Mouse (Mus musculus) mesoderm, embryonic 11.5 days (tissue): ENCODE measurements around the gene Shq1.

Experiments
- DNase-seq: peaks from one replicate; pipeline ENCODE4 v3.0.0-alpha.2; 2012; ENCODE audit warnings: low read depth, low spot score

Gene Shq1

DNA sequence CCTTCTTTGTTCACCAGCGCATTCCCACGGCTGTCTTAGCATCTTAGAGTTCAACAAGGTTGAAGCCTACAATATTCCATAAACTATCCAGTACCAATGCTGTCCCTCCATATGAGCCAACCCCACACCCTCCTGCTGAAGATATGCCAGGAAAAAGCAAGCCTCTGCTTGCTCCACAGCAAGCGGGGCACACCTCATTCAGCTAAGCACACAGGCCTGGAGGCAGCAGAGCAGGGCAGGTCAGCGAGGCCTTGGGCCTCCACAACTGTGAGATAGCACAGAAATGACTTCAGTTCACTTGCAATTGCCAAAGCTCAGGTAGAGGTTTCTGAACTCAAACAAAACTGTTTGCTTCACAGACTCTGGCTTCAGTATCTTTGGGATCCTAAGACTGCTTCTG is 64.2 kb downstream of the Shq1 start:
- no peak for DNase-seq

DNA sequence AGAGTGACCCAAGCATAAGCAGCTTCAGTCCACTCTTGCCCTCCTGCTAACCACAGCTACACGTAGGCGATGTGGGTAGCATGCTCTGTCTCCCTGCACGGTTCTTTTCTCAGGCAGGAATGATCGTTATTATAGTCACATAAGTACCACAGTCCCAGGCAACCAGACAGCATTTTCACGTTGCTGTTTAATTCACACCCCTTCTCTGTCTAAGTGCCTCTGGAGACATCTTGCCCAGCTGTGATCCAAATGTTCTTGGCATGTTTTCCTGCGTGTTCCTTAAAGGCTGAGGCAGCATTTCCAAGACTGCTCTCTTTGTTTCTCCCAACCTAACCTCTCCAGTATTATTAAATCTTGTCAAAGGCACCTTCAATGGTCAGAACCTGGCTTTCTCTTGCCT is 67.3 kb downstream of the Shq1 start:
- DNase-seq: no peak

DNA sequence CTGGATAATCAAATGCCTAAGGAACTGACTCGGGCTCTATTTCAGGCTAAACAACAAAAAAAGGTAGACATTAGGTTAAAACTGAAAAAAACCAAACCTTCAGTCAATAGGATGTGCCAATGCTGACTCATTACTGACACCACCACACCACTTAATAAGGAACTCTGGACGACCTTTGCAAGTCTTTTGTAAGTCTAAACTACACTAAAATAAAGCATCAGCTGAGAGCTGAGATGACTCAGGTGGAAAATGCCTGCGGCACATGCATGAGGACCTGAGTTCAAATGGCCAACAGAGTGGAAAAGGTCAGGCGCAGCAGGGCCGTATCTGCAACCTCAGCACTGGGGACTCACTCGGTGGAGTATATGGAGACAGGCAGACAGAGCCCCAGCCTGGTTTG is 69.3 kb downstream of the Shq1 start:
- DNase-seq: no peak

DNA sequence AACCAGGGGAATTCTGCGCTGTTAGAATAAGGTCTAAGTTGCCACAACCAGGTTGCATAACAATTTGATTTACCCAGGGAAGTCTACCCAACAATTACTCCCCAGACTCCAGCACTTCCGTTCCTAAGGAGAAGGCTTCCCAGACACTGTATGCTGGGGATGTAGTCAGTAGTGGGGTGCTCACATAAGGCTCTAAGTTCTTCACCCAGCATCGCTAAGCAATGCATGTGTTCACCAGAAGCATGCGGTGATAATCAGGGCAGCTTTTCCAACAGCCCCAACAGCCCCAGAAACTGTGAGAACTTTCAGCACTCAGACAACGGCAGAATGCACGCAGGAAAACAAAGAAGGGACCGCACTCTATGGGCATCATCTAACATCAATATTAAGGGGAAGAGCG is 77.1 kb downstream of the Shq1 start:
- DNase-seq: no peak

DNA sequence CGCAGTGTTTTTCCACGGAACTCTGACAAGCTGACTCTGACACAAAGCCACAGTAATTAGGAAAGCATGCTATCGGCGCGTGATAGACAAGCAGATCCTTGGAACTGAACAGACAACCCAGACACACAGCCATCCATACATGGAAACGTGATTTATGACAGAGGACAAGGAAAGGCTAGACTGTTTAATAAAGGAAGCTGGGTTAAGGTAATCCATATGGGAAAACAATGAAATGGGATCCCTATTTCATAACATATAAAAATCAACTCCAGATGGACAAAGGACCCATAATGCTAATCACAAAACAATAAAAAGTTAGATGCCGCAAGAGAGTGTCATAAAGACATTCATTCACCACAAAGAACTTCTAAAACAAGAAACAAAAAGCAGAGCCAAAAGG is 78.0 kb downstream of the Shq1 start:
- no peak for DNase-seq

DNA sequence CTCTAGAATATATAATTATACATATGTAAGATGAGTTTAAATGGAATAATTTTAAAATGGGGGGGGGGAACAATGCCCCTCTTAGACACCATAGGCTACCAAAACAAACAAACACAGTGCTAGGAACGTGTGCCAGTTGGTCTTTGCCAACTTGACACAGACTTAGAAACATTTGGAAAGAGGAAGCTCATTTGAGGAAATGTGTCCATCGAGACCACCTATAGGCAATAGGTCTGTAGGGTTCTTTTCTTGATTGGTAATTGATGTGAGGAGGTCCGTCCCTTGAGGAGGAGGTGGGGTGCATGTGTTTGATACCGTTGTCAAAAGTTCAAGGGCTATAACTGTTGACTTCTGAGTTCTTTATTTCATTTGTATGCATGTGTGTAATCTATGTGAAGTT is 80.4 kb downstream of the Shq1 start:
- no peak for DNase-seq

DNA sequence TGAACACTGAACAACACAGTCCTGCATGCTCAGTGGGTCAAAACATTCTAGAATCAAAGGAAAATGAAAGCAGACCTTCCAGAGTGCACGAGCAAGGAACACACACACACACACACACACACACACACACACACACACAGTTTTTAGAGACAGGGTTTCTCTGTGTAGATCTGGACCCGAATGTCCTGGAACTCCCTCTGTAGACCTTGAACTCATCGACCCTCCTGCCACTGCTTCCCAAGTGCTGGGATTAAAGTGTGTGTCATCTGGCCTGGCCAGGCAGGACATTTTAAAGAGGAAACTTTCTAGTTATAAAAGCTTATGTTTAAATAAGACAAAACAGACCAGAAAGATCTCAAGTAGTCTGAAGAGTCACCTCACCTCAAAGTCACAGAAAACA is 82.1 kb downstream of the Shq1 start:
- no peak for DNase-seq

DNA sequence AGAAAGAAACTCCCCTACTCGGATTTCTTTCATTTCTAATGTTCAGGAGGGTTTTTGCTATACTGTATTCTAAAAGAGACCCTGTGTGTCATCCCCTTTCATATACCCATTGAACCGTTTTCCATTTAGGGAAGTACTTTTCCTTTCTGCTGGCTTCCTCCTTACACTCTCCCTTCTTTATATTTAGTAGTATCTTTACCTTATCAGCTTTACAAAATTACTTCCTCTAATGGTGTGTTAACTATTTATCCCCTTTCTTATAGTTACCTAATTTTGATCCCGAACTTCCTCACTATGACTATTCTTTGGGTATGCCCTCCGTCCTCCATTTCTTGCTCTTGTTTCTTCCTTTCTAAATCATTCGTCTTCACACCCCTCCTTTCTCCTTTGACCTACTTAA is 84.2 kb downstream of the Shq1 start:
- no peak for DNase-seq

DNA sequence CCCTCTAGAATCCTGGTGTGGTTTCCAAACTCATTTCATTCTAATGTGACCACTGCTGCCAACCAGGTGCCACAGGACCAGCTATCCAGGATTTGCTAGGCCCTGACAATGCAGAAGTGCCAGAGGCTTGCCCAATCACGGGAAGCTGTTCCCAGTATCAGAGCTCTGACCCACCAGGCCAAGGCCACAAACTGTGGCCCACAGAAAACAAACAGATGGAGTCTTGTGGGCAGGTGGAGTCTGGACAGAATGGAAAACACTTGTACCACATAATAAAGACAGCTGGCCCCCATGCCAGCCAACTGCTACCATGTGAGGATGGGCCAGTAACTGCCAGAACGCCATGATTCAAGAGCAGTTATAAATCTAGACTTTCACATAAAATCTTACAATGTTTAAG is 89.0 kb downstream of the Shq1 start:
- DNase-seq: no peak

DNA sequence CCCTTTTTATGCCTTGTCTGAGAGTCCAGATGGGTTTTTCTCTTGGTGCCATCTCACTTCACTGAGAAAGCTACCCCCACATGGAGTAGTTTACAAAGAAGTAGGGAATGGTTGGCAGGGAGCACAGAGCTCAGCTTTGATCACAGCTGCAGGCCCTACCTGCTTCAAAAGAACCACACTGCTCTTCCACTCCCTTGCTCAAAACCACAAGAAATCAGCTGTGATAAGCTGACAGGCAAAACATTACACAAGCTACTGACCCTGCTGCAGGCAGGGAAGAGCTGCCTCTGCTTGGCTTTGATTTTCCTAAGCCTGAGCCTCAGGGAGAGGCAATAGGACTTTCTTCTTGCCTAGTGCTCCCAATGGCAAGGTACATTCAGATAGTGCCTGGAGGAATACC is 89.9 kb downstream of the Shq1 start:
- no peak for DNase-seq

DNA sequence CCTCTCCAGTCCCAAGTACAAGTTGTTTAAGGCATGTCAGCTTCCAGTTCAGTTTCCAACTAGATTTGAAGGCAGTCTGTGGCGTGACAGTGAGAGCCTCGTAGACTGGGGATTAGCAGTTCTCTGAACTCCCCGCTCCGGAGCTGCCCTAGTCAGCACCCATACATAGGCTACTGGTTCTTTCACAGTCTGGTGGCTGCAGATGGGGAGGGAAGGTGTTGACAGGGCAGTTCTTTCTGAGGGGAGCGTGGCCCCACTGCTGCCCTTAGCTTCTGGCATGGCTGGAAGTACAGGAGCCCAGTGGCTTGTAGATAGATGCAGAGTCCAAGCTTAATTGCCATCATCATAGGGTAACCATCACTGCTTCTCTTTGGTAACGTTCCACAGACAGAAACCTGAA is 93.4 kb downstream of the Shq1 start:
- DNase-seq: no peak

DNA sequence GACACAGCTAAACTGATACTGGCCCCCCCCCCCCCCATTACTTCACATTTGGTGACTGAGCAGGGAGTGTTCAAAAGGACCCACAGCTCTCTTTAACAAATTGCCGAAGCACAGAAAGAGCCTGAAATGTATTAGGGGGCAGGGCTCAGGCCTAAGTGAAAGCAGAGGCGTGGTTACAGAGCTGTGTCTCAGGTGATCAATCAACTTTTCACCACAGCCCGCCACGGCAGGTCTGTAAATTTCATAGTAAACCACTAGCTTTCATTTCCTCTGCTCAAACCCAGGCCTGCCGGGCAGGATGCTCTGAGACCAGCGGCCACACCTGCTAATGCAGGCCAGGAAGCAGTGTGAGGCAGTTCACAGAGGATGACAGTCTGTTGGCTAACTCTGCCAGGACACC is 94.8 kb downstream of the Shq1 start:
- DNase-seq: peak; percentile 33

DNA sequence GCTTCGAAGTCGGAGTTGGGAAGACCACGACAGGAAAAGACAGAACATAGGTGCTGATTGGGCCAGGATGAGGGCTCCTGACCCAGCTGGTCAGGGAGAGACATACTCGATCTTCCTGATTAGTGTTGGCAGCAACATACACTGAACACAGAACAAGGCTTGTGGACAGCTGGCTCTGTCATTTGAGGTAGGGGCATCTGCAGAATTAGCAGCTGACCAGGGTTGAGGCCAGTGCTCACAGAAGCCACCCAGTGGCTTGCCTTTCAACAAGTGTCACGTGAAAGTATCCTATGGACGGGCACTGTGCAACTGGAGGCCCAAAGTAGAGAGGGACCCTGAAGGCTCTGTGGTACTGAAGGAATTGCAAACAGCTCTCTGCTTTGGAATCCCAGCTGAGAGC is 104.2 kb downstream of the Shq1 start:
- DNase-seq: no peak

DNA sequence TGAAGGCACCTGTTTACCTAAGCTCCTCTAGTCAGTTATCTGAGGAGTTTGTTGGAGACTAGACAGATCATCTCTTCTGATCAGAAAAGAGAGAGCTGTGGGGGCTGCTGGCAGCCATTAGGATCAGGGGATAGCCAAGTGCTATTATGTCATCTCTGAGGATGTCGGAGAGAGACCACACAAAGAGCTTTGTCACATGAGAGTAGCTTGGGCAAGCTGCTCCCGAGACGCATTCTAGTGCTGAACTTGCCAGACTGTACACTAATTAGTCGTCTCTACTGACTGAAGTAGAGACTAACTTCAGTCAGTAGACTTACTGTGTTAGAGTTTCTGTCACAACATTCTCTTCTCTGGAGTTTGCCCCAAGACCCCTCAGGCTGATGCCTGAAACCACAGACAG is 106.4 kb downstream of the Shq1 start:
- no peak for DNase-seq

DNA sequence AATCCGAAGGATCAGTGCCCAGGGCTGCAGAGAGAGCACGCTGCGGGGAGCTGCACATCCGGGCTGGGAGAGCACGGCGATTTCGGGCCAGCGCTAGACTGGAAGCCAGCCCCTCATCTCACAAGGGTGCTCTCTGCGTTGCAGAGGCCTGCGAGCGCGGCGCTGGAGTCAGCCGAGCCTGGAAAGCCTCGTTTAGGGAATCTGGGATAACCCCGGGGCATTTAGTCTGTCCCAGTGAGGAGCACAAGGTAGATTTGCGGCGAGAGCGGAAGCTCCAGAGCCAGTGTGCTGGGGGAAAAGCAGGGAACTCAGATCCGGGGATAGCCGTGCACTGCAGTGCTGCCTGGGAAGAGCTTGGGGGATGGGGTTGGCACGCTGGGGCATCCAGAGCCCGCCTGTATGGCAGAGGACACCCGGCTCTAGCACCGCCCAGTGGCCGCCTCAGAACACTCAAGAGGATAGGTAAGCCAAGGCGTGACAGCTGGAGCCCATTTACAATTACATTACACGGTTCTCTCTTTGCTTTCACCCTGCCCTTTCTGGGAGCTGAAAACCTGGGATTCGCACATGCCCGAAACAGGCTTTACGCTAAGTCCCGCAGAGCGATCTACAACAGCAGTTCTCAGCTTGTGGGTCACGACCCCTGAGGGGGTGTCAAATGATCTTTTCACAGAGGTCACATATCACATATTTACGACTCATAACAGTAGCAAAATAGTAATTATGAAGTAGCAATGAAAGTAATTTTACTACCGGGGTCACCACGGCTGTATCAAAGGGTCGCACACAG is 107.2 kb downstream of the Shq1 start:
- DNase-seq: peak; percentile 84

DNA sequence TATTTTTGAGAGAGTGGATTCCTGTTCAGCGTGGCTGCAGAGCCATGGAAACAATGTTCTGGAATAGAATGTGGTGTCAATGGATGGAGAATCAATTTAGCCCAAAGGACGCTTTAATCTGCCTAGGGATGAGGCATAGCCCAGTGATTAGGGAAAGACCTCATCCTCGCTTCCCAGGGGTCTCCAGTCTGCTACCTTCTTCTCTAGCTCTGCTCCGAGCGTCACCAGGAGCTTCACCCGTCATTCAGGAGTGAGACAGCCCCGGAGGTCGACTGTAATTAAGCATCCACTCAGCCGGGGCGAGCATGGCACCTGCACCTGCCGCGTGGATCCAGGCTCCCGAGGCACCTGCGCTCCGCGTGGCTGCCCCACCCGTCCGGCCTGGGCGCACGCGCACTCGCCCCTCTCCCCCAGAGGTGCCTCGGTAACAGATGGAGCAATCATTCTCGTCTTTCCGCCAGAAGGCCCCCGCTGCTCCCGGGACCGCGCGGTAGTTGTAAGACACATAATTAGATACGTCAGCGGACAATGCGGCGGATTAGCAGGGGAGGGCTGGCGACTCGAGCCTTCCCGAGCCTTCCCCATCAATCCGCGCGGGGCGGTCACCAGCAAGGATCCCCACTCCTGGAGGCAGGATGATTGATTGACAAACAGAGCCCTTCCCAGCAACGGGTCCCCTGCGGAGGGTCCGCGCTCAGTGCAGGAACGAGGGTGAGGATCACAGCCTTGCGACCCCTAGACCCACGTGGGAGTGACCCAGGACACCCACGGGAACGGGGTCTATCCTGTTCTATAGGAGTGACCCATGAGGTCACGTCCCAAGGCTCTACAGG is 108.0 kb downstream of the Shq1 start:
- DNase-seq: peak; percentile 78

DNA sequence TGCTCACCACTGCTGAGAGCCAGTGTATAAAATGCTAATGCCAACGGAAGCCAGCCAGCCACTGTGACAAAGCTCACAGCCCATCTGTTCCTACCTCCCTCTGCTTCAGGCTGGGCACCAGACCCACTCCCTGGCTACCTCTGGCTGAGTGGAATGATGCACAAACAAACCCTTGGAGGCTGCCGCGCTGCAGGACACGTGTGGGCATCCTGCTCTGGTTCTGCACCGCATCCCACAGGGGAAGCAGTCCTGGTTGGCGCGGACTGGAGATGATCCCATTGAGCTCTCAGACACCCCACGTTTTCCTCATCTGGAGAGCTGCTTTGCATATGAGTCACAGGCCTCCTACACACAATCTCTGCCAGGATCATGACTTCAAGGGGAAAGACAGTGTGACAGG is 112.9 kb downstream of the Shq1 start:
- DNase-seq: no peak

DNA sequence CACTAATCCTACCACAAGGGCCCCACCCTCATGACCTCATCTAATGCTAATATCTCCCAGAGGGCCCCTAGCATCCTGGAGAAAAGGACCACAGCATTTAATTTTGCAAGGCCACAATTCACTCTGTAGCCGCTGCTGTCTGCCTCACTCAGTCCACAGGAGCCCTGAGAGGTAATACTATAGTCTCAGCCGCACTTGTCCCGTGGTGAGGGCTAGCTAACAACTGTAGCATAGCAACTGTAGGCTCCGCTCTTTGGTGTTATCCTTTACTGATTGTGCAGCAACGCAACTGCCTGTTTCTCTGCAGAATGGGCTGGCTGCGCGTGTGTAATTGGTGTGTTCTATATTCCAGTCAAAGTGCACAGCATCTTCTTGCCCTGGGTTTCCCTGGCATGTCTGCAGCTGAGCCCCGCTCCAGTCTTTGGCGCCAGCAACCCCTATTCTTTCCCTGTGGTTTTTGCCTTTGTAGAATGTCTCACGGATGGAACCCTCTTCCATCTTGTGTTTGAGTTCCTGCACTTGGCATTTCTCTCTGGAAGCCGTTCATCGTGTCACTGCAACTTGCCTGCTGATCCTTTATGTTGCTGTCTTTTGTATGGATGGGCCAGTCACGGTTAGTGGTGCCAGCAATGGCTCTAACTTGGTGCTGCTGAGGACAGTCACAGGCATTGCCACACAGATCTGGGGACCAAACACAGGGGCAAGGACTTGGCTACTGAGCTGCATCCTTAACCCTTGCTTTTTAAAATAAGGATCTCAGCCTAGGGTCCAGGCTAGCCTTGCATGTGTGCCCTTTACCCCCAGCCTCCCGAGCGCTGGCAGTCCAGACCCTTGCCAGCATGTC is 128.6 kb downstream of the Shq1 start:
- no peak for DNase-seq

DNA sequence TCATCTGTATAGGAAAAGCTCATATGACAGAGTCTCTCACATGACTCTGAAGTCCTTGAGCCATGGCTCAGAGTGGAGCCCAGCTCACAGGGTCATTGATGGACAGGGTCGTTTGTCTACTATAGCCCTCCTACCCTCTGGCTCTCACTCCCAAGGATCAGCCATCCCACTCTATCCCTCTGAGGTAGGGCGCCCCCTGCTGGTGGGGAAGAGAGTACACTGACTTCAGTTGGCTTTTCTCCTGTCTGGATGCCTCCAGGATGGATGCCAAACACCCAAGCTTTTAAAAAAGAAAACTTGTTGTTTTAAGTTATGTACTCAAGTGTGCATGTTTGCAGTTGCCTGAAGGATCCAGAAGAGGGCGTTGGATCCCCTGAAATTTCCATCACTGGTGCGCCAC is 131.3 kb downstream of the Shq1 start:
- no peak for DNase-seq

DNA sequence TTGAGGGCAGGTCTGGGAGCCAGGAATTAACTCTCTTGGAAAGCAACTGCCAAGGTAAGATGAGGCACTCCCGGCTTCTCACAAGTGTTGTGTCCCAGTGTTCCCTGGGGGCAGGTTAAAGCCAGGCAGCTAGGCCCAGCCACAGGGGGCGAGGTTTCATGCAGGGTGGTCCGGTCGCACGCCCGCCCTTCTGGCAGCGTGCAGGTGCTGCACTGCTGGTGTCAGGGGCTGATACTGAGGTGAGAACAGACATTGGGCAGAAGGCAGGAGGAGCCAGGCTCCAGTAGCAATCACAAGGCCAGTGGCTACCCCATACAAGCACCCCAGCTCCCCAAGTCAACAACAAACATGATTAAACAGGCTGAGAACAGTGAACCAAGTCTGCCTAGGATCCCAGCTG is 132.4 kb downstream of the Shq1 start:
- no peak for DNase-seq

DNA sequence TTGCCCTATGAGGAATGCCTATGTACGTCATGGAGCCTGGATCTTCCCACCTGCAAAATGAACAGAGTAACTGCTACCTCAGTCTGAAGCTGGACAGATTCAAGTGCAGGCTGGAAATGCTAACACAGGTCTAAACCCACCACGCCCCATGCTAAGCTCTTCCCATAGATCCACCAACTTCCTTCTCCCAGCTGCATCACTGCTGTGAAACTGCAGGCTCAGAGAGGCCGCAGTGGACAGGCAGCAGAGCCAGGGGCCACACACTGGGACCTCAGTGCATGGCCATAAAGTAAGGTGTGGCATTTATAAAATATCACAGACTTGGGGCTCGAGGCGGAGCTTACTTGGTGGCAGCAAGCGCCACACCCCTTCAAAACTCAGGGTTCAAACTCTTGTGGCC is 133.0 kb downstream of the Shq1 start:
- no peak for DNase-seq

DNA sequence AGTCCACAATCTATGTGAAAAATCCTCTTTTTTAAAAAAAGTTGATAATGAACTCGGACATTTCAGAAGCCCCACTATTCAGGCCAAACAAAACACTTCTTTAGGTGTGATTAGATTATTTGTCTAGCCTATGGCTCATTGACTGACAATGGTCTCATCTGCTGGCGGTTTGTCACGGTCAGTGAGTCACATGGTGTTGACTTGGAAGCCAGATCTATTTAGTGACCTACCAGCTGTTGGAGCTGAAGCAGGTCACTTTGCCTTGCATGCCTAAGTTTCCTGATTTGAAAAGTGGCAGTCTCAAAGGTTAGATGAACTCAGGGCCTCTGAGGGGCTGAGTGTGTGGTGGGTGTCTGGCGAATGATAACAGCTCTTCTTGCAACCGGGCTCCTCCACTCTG is 133.9 kb downstream of the Shq1 start:
- no peak for DNase-seq
